Mouse (Mus musculus): Measurements from ENCODE around the gene Ppp2r3a.

Gene Ppp2r3a

DNA sequence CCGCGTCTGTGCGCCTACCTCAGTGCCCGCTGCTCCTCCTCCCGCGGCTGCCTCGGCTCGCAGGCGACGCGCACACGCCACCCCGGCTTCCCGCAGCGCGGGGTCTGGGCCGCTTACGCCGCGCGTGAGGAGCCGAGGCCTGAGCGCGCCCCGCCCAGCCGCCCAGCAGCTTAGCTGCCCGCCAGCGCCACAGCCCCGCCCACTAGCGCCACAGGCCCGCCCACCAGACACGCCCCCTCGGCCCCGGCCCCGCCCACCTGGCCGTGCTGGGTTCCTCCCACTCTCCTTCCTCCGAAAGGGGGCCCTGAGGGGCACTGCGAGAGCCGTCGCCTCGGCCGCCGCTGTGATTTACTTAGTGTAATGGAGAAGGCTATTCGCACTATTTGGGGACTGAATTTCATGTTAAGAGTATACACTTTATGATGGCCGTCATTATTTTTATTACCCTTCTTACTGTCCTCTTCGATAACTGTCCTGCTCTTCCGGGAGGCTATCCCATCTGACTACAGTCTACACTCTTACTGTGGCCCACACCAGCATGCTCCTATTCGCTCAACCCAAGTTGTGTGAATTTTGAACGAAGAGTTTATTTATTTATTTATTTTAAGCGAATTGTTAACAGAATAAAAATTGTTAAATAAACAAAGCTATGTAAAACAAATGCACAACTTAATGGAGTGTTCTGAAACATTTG, at the start of gene Ppp2r3a:
Gene Ppp2r3a (minus strand): TSS at position 152 of the 694 bp plus-strand sequence.
- peak; percentile 98 for DNase-seq

DNA sequence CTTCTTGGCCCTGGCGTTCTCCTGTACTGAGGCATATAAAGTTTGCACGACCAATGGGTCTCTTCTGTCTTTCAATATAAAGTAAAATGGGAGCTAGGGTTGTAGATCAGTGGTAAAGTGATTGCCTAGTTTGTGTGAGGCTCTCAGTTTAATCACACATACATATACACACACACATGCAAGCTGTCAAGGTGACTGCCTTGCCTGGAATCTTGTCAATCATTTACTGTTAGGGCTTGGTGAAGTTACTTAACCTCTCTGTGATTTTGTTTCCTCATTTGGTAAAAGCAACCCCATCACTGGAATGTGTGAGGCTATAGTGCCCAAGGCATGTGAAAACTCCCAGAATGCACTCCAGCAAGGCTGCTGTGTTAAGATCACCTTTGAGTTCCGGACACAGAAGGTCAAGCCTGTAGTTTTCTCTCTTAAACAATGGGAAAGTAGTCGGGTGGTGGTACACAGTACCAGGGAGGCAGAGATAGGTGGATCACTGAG, 48.9 kb upstream of the Ppp2r3a start:
- DNase-seq, result no peak

DNA sequence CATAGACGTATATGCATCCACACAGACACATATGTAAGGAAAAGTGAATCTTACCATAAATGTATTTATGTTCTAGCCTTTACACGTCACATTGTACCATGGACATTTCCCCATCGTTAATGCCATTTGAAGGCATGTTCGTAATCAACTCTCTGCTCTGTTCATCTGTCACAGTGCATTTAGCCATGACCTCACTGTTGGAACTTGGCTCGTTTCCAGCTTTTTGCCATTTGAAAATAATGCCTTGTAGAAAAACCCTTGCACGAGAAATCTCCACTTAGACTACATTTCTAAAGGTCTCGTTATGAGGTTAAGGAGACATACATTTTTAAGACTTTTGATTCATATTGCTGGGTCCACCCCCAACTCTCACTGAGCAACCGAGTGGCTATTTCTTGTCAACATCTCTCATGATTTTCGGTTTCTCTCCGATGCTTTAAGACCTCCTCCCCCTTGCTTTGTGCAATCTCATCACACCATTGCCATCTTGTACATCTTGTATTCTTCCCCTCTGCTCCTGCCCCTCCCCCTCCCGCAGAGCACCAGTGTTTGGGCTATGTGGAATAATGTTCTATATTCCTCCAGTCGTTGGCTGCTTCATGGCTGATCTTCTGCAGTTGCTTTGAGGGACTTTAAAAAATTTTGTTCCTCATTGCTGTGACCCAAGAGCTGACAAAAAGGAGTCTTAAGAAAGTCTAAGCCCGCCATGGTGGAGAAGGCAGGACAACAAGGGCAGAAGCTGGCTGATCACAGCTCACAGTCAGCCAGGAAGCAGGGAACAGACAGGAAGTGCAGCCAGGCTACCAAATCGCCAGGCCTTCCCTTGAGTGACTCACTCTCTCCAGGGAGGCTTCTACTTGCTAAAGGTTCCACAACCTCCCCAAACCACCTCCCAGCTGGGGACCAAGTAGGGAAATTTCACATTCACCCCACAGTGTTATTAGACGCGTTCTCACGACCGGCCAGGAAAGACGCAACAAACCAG, 40.4 kb upstream of the Ppp2r3a start:
- no peak for DNase-seq

DNA sequence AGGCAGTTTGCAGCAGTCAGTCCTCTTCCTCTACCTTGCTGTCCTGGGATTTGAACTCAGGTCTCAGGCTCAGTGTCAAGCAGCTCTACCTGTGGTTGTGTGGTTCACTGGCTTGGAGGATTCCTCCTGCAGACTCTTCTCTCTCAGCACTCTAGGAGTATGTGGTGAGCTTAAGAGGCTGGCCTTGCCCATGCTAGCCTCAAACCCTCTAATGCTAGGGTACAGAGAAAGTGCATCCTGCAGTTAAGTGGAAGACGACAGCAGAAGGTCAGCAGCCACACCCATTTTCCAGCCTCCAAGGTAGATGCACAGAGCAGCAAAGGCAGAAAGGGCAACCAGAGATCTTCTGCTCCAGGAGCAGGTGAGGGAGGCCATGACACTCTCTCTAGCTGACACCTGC, 39.3 kb upstream of the Ppp2r3a start:
- DNase-seq, result no peak

DNA sequence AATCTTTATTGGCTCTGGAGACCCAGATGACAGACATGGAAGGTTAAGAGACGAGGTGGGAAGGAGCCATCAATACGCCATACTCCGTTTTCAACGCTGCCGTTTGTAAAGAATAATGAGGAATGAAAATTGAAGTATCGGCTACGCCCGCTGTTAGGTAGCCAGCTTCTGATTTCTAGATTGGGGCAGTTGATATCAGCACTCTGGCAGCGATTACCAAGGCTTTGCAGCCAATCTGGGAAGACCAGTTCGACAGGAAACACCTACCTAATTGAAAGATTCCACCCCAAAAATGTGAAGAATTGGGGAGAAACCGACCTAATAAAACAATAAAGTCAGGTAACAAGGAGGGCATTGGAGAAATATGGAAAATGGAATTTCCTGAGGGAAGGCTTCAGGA, 38.2 kb upstream of the Ppp2r3a start:
- DNase-seq, result no peak

DNA sequence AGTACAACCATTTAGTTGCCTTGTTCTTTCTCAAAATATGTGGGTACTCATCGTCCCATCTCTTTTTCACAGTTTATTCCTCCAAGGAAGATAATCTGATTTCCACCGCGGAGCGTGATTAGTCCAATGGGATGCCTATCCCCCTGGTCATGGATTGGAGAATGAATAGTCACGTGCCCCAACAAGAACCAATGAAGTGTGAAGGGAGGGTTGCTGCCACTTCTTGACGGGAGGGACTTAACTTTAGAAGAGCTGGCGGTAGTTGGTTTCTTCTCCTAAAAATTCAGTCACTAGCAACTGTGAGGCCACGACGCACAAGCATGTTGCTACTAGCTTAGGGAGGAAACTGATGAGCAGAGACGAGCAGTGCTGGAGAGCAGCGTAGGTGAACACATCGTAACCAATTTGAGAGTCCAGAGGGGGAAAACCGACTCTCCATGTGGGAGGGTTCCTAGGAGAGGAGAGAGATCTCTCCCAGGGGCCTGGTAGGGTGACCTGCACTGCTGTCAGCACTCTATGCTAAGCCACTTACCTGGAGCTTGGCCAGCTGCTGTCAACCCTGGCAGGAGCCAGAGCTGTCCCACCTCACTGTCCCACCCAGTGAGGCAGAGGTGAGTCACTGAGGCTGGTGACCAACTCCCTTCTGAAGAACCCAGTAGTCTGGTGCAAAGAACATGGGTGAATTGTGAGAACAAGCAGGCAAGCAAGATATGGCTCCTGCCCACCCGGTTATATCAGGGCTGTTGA, 37.5 kb upstream of the Ppp2r3a start:
- DNase-seq, result no peak

DNA sequence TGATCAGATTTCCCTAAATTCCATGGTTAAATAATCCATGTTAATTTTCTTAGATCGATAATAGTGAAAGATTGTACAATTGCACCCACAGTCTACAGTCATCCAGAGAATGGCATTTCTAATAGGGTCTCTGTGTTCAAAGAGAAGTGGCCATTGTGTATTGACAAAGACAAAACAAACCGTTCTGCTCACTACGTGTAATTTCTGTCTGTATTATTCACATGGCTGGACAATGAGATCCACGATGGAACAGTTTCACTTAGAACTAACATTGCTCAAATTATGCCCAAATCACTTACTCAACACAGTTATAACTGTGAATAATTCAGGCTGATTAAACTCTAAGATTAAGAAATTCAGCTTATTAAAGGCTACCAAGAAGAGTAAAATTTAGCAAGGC, 35.2 kb upstream of the Ppp2r3a start:
- DNase-seq, result no peak

DNA sequence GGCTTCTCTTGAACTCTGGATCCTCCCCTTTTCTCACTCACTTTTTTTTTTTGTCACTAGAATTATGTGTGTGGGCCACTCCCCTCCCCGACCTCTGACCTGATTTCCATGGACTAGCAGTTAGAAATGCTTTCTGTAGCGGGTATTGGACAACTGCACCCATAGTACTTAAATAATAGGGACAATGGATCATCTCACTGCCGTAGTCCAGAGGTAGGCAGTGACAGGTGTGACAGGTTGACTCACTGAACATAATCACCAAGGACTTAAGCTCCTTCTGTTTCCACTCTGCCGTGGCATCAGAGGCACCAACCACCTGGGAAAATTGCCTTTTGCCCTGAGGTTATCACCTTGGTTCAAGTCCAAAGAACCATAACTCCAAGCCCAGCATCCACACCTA, 32.5 kb upstream of the Ppp2r3a start:
- no peak for DNase-seq

DNA sequence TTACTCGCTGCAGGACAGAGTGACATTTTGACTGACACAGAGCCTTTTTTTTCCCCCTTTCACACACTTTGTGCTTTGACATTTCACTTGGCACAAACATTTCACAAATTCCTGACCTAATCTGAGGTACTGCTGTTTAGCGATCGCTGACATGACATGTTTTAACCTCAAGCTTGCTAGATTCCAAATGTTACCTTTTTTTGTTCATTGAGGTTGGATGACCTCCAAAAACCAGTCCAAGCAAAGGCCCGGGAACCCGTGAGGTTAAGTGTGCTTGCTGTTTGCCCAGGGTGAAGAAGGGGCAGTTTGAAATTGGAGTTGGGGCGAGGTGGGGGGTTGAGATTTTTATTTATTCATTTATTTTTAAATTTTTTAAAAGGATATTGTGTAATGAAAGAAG, 31.1 kb upstream of the Ppp2r3a start:
- no peak for DNase-seq

DNA sequence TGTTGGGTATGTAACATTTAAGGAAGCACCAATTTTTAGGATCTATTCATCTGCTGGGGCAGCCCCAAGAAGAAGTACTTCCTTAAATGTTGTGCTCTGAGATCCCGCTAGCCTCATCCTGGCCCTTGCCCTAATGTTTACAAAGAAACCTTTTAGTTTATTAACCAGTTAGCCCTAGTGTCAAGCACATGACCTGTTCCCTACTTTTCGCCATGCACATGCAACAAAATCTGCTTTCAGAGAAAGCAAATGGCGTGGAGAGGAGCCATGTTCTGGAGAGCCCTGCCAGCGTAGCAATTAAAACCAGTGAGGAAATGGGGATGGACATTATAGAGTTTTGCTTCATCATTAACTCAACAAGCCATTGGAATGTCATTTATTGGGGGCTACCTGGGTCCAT, 30.3 kb upstream of the Ppp2r3a start:
- no peak for DNase-seq

DNA sequence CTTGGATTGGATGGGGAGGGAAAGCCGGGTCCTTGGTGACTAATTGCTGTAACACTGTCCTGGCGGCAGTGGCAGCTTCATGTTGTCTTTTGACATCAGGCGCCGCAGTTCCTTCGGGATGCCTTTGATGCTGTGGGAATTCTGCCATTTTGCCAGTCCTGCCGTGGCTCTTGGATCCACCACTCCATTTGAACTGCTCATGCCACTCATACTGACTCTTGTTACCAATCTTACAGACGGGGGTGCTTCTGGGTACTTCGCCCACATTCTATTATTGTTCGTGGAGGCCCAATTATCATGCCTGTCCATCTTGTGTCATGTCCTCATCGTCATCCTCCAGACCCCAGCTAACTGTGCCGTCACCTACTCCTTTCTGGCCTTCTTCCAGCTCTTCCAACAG, 29.7 kb upstream of the Ppp2r3a start:
- DNase-seq, result no peak

DNA sequence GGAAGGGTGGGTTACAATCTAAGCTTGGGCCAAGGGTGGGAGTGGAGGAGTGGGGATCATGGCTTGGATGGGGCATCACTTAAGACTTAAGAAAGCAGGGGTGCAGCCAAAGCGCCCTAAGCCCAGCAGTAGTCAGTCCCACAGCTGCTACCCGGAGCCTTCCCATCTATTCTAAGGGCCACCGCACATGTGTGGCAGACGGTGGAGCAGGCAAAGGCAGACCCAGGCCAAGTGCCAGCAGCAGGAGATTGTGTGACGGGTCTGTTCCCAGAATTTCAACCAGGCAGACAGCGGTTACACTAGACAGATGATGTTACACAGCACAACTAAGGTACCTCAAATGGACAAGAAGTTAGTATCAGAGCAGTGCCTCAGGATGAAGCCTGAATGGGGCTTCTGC, 29.3 kb upstream of the Ppp2r3a start:
- DNase-seq, result no peak

DNA sequence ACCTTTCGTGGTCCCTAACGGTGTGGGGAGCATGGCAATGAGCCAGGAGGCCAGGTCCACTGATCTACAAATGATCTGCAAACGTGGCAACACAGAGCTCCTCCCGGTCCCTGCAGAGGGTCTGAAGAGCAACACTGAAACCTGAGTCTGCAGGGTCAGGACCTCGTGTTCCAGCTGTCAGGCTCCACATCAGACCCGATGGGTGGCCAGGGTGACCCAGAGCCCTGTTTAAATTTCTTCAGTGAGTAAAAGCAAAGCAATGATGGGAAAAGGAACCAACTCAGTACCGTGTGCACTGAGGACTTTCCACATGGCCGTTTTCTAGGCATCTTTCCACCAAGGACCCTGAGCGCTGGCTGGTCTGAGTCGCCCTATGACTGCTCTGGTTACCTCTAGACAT, 28.6 kb upstream of the Ppp2r3a start:
- no peak for DNase-seq

DNA sequence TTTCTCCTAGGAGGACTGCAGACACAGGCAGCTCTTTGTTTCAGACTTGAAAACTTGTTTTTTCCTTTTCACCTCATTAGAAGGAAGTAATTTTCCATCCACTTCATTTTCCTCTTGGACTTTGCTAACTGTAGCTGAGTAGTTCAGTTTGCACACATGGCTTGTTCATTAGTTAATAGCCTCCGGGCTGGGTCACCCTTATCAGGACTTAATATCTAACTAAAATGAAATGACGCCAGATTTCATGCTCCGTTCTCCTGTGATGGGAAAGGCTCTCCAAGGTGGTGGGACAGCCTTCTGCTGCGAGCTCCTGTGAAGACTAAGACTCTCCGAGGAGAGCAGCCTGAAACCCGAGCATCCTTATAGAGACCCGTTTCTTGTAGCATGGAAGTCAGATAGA, 21.1 kb upstream of the Ppp2r3a start:
- DNase-seq, result no peak

DNA sequence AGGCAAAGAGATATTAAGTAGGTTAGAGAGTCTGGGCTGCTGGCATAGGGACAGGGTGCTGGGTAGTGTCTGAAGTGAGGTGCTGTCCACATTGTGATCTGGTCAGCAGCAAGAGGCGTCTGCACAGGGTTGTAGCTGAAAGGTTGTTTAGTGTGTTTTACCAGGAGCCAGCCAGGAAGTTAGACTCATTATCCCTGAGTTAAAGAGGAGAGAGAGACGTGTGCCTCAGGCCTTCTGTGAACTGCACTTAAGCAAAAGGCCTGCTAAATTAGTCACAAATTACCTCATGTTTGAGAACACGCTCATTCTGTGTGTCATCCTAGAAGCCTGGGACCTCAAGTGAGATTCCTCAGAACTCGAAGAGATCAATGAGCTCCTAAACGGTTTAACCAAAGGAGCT, 18.4 kb upstream of the Ppp2r3a start:
- no peak for DNase-seq

DNA sequence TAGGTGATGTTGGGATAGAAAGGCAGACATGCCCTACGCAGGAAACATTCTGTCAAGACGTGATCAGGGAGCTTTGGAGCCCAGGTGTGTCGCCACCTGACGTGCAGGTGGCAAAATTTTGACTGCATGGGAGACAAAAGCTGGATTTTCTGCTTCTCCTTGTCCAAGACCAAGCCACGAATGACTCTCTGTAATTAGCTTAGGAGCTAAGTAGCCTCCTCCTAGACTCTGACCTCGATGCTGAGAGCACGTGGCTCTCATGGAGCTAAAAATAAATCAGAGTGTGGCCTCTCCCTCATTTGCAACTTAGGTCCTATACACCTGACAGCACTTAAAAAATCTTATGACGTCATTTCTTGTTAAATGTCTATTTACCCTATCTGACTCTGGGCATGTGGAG, 14.4 kb upstream of the Ppp2r3a start:
- no peak for DNase-seq

DNA sequence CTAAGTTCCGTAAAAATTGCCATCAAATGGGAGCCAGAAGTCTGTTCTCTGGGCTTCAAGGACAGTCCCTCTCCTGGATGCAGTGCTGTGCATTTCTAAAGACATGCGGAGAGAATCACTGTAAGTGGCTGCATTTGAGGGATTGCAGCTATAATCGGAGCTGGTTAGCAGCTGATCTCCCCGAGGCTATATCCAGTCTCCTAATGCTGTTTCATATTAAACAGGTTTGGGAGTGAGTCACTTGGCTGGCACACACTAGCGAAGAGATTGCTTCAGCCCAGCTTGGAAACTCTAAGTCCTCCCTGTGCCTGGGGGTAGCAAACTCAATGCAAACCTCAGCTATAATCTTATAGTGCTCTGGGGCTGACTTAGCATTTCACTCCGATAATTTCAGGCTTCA, 14.0 kb upstream of the Ppp2r3a start:
- DNase-seq, result no peak

DNA sequence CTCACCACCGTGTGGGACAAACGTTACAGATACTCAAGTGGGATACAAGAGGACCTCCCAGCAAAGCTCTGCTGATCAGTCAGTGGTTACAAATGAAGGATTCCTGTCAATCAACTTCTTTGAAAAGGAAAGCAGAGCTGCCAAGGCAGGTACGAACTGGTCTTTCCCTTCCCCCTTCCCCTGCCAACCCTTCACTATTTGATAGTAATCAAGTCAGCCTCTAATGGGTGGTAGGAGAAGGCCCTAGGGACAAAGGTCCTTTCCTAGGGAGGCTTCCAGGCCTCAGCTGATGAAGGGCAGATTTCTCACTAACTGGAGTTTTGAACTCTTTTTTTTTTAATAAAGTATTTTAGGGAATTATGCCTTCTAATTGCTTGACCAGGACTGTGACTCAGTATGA, 11.2 kb upstream of the Ppp2r3a start:
- DNase-seq, result no peak

DNA sequence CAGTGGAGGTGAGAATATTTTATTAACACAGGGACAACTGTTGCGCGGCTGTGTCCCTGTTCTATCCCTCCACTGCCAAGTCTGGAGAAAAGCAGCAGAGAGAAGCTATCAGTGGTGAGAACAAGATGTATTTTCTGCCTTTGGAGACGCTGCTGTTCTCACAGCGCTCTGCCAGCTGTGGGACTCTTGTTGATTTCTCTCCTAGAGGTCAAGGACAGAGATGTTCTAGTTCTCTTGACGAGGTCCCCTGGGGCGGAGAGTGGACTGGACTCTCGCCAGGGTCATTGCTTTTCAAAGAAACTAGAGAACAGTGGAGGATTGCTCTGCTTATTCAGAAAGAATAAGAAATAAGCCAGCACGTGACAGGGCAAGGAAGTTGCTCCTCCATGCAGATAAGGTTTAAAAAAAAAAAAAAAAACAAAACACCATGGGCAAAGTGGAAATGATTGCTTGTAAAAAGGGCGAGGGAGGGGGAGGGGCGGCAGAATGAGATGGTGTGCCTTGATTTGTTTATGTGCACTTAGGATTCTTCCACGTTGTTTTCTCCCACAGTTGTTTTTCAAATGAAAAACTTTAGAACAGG, 10.5 kb upstream of the Ppp2r3a start:
- DNase-seq, result no peak

DNA sequence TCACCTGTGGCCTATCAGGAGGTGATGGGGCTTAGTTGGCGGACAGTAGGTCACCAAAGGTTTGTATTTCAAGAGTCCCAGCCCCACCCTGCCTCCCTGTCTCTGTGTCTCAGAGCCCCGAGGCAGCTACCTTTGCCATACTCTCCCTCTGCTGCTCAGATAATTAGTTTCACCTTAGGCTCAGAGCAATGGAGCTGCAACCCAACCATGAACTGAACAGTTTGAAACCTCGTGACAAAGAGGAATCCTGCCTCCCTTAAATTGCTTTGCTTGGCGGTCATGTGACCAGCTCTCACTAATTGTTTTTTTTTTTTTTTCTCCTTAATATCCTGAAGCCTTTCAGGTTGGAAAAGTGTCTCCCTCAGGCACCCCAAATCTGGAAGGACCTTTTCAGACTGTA, 9.8 kb upstream of the Ppp2r3a start:
- no peak for DNase-seq

DNA sequence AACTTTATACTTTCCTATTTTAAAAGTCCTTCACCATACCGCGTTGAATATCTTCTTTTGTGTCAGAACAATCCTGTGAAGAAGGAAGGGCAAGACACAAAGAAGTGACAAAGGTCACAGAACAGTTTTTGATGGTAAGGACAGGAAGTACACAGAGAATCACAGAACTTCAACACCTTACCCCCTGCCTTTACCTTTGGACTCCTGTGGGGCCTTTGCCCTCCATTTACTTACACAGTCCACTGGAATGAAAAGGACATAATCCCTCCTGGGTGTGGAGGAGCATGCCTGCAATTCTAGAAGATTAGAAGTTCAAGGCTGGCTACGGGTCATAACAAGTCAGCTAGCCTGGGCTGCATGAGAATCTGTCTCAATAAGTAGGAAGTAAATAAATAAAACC, 1.5 kb upstream of the Ppp2r3a start:
- no peak for DNase-seq

DNA sequence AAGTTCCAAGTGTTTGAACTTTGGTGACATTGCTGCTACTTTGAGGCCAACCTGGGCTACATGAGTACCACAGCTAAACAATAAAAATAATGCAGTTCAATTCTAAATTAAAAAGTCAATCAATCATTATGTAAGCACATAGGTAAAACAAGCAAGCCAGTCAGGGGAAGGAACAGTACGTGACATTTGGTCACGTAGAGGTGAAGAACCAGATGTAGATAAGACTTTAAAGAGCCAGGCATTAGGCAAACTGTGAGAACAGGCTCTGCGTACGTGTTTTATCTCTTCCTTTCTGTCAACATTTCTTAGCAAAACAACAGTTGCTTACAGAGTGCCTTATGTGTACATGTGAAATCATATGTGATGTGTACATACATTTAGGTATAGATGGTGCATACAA, 946 bp upstream of the Ppp2r3a start:
- no peak for DNase-seq

Measured in thymus, postnatal 4 days (tissue).